Mouse (Mus musculus) forebrain, postnatal 0 days (tissue): ENCODE results near the gene Ces2c. TPM values are rescaled to one million over a fixed set of nuclear protein-coding genes. Genes with fewer than 3 reads are reported as not detected.
"Not testable (repeated sequence)": the region's sequence is repeated elsewhere in the genome, so short reads cannot be mapped to it uniquely, and the experiment has no call there.

Experiments
- ATAC-seq: fragments of 200-750 bp; cut with Nextera tagmentation; 2 replicates; pipeline ENCODE4 v1.8.0; 2017; ENCODE audit warnings: mild to moderate bottlenecking, moderate library complexity
- DNase-seq: peaks from one replicate; pipeline ENCODE4 v3.0.0-alpha.2; 2015
- H3K27ac ChIP-seq: fragments of 300-500 bp; sonication (generic); 2 replicates; pipeline ENCODE4 v1.5.1; 2014; ENCODE audit warnings: low read depth, mild to moderate bottlenecking, antibody characterized with exemption, low read length, moderate library complexity, mixed read lengths
- H3K27me3 ChIP-seq: fragments of 300-500 bp; sonication (generic); 2 replicates; pipeline ENCODE4 v1.6.1; 2014; ENCODE audit warnings: mild to moderate bottlenecking, low read length, mixed read lengths; ENCODE audit not compliant: insufficient read depth
- H3K36me3 ChIP-seq: fragments of 300-500 bp; sonication (generic); 2 replicates; pipeline ENCODE4 v1.6.1; 2014; ENCODE audit warnings: mild to moderate bottlenecking, moderate library complexity; ENCODE audit not compliant: insufficient read depth
- H3K4me1 ChIP-seq: fragments of 300-500 bp; sonication (generic); 2 replicates; pipeline ENCODE4 v1.6.1; 2014; ENCODE audit warnings: antibody characterized with exemption; ENCODE audit not compliant: insufficient read depth
- H3K4me2 ChIP-seq: fragments of 300-500 bp; sonication (generic); 2 replicates; pipeline ENCODE4 v1.6.1; 2014; ENCODE audit warnings: low read depth, mild to moderate bottlenecking, moderate library complexity
- H3K4me3 ChIP-seq: fragments of 300-500 bp; sonication (generic); 2 replicates; pipeline ENCODE4 v1.5.1; 2014; ENCODE audit warnings: low read depth, low read length, mixed read lengths
- H3K9ac ChIP-seq: fragments of 300-500 bp; sonication (generic); 2 replicates; pipeline ENCODE4 v1.6.1; 2014; ENCODE audit warnings: mild to moderate bottlenecking
- H3K9me3 ChIP-seq: fragments of 300-500 bp; sonication (generic); 2 replicates; pipeline ENCODE4 v1.6.1; 2016; ENCODE audit warnings: low read length
- CTCF ChIP-seq: sonication (generic); IDR thresholded peaks from 2 replicates; pipeline ENCODE4 v1.5.1; 2016; ENCODE audit warnings: antibody characterized with exemption, control low read depth, low read depth
- WGBS: fragments of 180-500 bp; shearing (Covaris S2); extraction: QIAGEN DNeasy Blood & Tissue Kit; methylation state at CpG from one replicate; pipeline ENCODE4 v1.1.7; 2014; 5-methylcytosine and 5-hydroxymethylcytosine counted together
- polyA plus RNA-seq: library from polyadenylated mRNA; unstranded; fragments of >200 nt; fragmentation: Nextera tagmentation; extraction: Ambion mirVana; gene quantifications from 2 replicates; pipeline ENCODE4 v1.2.1, GENCODE M21; 2015
- total RNA-seq: library from RNA; depleted of rRNA; stranded (reverse); fragments of >200 nt; gene quantifications from 2 replicates; pipeline ENCODE4 v1.2.3, GENCODE M21; 2014

Ces2c gene
- total and polyA plus RNA-seq, 2 experiments from 2014 or later = not detected

DNA sequence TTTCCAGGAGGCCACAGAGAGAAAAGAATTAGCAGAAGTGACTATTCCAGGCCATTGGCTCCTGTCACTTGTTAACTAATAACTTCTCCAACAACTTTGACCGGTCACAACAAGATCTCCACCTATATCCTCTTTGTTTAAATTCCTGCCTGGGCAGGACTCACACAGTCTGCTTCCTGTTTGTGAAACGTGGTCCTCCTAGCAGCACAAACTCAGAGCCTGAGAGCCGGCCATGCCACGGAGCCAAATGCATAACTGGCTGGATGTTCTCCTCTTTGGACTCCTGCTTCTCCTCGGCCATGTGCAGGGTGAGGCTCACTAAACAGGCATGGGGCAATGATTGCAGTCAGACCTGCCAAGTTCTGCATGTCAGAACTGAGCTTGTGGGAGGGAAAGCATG, 15.4 kb upstream of the Ces2c start, which contains the start of gene Ces2b:
Gene Ces2b, plus strand, starts transcription at position 133 of the 400 bp plus-strand sequence.
- no peaks in the 10 kb centered on the region for H3K27me3 ChIP-seq
- H3K27ac ChIP-seq = no peak within 1 kb of the TSS
- no peak within 1 kb of the TSS for H3K4me2 ChIP-seq
- DNase-seq (no peak), ATAC-seq (no peak)
- no peaks in the 10 kb centered on the region for H3K4me1 ChIP-seq
- H3K36me3 ChIP-seq = no peaks in the 10 kb centered on the region
- H3K9ac ChIP-seq = no peak within 1 kb of the TSS
- H3K4me3 ChIP-seq = no peak within 1 kb of the TSS
- TF ChIP-seq CTCF = no peak
- 81% methylated on average over 5 of the region's 5 CpGs for WGBS
- H3K9me3 ChIP-seq = no peaks in the 10 kb centered on the region

DNA sequence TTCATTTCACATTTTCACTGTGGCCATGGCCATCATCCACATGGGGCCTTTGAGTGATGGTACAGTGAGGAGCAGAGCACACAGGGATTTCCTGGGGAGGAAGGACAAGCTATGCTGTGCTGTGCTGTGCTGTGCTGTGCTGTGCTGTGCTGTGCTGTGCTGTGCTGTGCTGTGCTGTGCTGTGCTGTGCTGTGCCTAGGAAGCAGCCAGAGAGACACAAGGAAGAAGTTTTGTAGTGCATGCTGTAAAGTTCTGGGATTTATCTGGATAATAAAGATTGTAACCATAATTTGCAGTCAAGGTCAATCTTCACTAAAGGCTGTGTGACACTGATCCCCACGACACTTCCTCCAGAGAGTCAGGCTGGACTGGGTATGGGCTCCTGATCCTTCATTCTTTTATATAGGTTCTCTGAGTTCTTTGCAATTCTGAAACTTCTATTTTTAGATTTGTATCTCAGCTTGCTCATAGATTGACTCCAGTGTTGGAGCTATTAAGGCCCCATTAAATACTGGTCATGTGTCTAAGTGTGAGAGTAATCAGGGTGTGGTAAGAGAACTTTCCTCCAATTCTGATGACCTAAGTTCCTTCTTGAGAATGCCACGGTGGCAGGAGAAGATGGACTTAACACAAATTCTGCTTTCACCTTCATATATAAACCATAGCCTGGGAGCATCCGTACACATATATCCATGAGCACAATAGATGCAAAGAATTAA, 5.3 kb upstream of the Ces2c start:
- Histone ChIP-seq H3K36me3 (no peaks in the 10 kb centered on the region), H3K9me3 (no peaks in the 10 kb centered on the region), H3K9ac (no peak overlapping the region), H3K27me3 (no peaks in the 10 kb centered on the region), H3K4me1 (no peaks in the 10 kb centered on the region), H3K4me2 (no peak overlapping the region), H3K27ac (no peak overlapping the region), H3K4me3 (no peak overlapping the region)
- 91% methylated on average over 3 of the region's 3 CpGs for WGBS
- no peak for TF ChIP-seq CTCF
- ATAC-seq (no peak), DNase-seq (no peak)

DNA sequence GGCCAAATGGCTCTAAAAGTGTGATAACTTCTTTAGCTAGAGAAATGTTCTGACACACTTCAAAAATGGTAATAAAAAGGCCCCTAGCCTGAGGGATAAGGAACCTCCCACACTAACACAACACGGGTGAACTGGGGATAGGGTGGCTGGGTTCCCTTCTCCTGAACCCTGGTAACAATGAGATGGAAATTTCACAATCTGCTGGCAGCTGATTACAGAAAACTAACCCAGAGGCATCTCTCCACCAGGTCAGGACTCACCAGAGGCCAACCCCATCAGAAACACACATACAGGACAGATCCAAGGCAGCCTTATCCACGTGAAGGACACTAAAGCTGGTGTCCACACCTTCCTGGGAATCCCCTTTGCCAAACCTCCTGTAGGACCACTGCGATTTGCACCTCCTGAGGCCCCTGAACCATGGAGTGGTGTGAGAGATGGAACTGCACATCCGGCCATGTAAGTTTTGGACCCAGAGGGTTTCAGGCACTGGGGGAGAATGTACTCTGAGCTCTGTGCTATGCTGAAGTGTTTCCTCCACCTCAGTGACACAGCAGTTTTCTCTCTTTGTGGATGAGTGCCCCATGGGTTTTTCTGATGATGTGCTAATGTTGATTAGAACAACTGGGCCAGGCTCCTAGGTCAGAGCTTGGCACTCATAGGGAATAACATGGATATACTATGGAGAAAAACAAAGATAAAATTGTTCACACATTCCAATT, 1.0 kb downstream of the Ces2c start:
- ATAC-seq (no peak), DNase-seq (no peak)
- WGBS = 78% methylated on average over 4 of the region's 4 CpGs
- H3K27me3 ChIP-seq = no peaks in the 10 kb centered on the region
- no peak overlapping the region for H3K4me3 ChIP-seq
- H3K4me1 ChIP-seq = no peaks in the 10 kb centered on the region
- no peak overlapping the region for H3K4me2 ChIP-seq
- no peak overlapping the region for H3K27ac ChIP-seq
- no peaks in the 10 kb centered on the region for H3K36me3 ChIP-seq
- no peak for TF ChIP-seq CTCF
- H3K9ac ChIP-seq = no peak overlapping the region
- no peaks in the 10 kb centered on the region for H3K9me3 ChIP-seq

DNA sequence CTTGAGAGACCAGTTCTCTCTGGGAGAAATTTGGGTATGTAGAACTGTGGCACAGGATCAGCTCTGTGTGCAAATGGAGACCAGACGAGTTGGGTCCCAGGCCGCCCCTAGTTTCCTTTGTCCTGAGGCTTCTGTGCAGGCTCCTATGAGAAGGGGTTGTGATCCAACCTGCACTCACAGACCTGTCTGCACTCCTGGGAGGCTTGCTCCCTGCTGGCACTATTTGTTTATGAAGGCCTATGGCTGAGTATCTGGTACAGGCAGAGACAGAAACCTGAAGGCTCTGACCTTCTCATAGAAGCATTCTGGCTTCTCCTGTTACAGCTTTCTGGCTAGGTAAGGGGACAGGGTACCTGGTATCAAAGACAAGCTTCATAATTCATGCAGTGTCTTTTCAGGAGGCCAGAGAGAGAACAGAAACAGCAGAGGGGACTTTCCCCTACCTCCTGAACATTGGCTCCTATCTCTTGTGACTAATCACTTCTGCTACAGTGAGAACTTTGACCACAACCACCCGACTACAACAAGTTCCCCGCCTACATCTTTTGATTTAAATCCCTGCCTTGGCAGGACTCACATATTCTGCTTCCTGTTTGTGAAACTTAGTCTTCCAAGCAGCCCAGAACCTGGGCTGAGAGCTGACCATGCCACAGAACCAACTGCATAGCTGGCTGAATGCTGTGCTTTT, 20.1 kb downstream of the Ces2c start:
- H3K4me3 ChIP-seq, H3K9me3 ChIP-seq, H3K27me3 ChIP-seq, H3K9ac ChIP-seq, H3K4me1 ChIP-seq, ATAC-seq, DNase-seq, H3K4me2 ChIP-seq, H3K27ac ChIP-seq, H3K36me3 ChIP-seq: not testable (repeated sequence)
- WGBS = no CpG with 5 or more reads among the region's 4 CpGs

- not testable (repeated sequence) for H3K27me3 ChIP-seq, H3K9ac ChIP-seq, H3K4me3 ChIP-seq, H3K4me1 ChIP-seq, H3K36me3 ChIP-seq, ATAC-seq, H3K27ac ChIP-seq, H3K4me2 ChIP-seq, DNase-seq, H3K9me3 ChIP-seq
- no CpG with 5 or more reads among the region's 2 CpGs for WGBS
Observed at GRCm38 (mm10) chr8:104868876-104869275, 22.0 kb downstream of the Ces2c start.

GRCm38 (mm10) chr8:104886223-104886926, 39.5 kb downstream of the Ces2c start:
- not testable (repeated sequence) for H3K4me1 ChIP-seq, H3K4me3 ChIP-seq, H3K36me3 ChIP-seq, H3K27me3 ChIP-seq, H3K9me3 ChIP-seq, H3K4me2 ChIP-seq, H3K9ac ChIP-seq, H3K27ac ChIP-seq, DNase-seq, ATAC-seq
- no CpG with 5 or more reads among the region's 4 CpGs for WGBS
